Mouse (Mus musculus) hindbrain, postnatal 0 days (tissue): Measurements from ENCODE around the gene Olfr201. TPM values are rescaled to one million over a fixed set of nuclear protein-coding genes. Genes with fewer than 3 reads are reported as not detected.
"Not testable (repeated sequence)": the region's sequence is repeated elsewhere in the genome, so short reads cannot be mapped to it uniquely, and the experiment has no call there.

Source experiments
- ATAC-seq: fragments of 200-750 bp; cut with Nextera tagmentation; 2 replicates; pipeline ENCODE4 v1.8.0; 2017; ENCODE audit warnings: mild to moderate bottlenecking, moderate TSS enrichment, moderate library complexity
- DNase-seq: peaks from one replicate; pipeline ENCODE4 v3.0.0-alpha.2; 2015; ENCODE audit warnings: low spot score
- H3K27ac ChIP-seq: fragments of 300-500 bp; sonication (generic); 2 replicates; pipeline ENCODE4 v1.5.1; 2014; ENCODE audit warnings: mild to moderate bottlenecking
- H3K27me3 ChIP-seq: fragments of 300-500 bp; sonication (generic); 2 replicates; pipeline ENCODE4 v1.6.1; 2014; ENCODE audit warnings: low read length, mixed read lengths; ENCODE audit not compliant: insufficient read depth
- H3K36me3 ChIP-seq: fragments of 300-500 bp; sonication (generic); 2 replicates; pipeline ENCODE4 v1.6.1; 2014; ENCODE audit warnings: low read length, mixed read lengths; ENCODE audit not compliant: insufficient read depth
- H3K4me1 ChIP-seq: fragments of 300-500 bp; sonication (generic); 2 replicates; pipeline ENCODE4 v1.6.1; 2014; ENCODE audit warnings: antibody characterized with exemption, low read length, mixed read lengths; ENCODE audit not compliant: insufficient read depth
- H3K4me2 ChIP-seq: fragments of 300-500 bp; sonication (generic); 2 replicates; pipeline ENCODE4 v1.6.1; 2014; ENCODE audit warnings: low read depth, mild to moderate bottlenecking, low read length, moderate library complexity, mixed read lengths
- H3K4me3 ChIP-seq: fragments of 300-500 bp; sonication (generic); 2 replicates; pipeline ENCODE4 v1.5.1; 2014; ENCODE audit warnings: low read length
- H3K9ac ChIP-seq: fragments of 300-500 bp; sonication (generic); replicated peaks from 2 replicates; pipeline ENCODE4 v1.6.1; 2014; ENCODE audit warnings: mild to moderate bottlenecking, low read length, moderate library complexity, mixed read lengths
- H3K9me3 ChIP-seq: fragments of 300-500 bp; sonication (generic); 2 replicates; pipeline ENCODE4 v1.6.1; 2016; ENCODE audit warnings: low read length, mixed read lengths
- CTCF ChIP-seq: IDR thresholded peaks from 2 replicates; pipeline ENCODE4 v1.5.1; 2016; ENCODE audit warnings: antibody characterized with exemption, control low read depth, low read depth
- WGBS: fragments of 180-500 bp; shearing (Covaris S2); extraction: QIAGEN DNeasy Blood & Tissue Kit; methylation state at CpG from one replicate; pipeline ENCODE4 v1.1.7; 2014; 5-methylcytosine and 5-hydroxymethylcytosine counted together
- polyA plus RNA-seq: library from polyadenylated mRNA; unstranded; fragments of >200 nt; fragmentation: Nextera tagmentation; extraction: Ambion mirVana; gene quantifications from 2 replicates; pipeline ENCODE4 v1.2.1, GENCODE M21; 2015
- total RNA-seq: library from RNA; depleted of rRNA; stranded (reverse); fragments of >200 nt; gene quantifications from 2 replicates; pipeline ENCODE4 v1.2.3, GENCODE M21; 2014; rRNA removed

Olfr201 gene
- total and polyA plus RNA-seq, 2 experiments from 2014 or later = not detected

DNA sequence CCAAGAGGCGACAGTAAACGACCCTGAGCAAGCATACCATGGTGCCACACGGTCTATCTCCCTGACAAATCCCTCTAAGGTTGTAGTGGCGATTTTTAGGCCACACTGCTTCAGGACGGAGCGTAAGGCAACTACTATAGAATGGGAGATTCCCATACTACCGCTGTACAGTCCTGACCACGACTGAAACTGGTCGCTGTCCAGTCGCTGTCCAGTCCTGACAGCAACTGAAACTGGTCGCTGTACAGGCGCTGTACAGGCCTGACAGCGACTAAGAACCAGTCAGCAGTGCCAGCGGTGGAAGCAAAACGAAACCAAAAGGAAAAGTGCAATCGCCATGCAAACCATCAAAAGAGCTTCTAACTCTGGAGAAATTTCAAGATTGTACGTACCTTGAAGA is 22.7 kb downstream of the Olfr201 start:
- no peak for TF ChIP-seq CTCF

DNA sequence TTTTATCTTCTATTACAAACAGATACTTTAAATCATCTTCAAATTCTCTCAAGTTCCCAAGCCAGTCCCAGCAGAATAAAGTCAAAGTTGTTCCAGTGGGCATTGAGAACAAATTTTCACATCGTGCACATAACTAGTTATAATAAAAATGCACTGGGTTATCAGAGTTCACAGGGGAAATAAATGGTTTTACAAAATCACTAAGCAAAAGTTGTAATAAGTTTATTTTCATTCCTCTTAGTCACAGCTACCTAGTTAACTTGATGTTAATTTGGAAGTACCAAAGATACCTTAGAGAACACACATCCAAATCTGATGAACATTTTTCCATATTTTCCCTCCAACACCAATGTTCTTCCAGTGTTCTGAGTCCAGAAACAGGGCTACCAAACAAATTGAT is 52.8 kb downstream of the Olfr201 start, which contains the start of gene Olfr199:
Olfr199 (minus strand) TSS at position 101 of the 400 bp plus-strand sequence.
- WGBS = 84% methylated on average over 1 of the region's 1 CpGs
- H3K27me3 ChIP-seq, H3K36me3 ChIP-seq: not testable (repeated sequence)

More for the DNA sequence above, 22.7 kb downstream of the Olfr201 start:
- H3K36me3 ChIP-seq = no peaks in the 10 kb centered on the region
- no peaks in the 10 kb centered on the region for H3K9me3 ChIP-seq
- DNase-seq (no peak), ATAC-seq (no peak)
- H3K27ac ChIP-seq = no peak overlapping the region
- no peak overlapping the region for H3K4me3 ChIP-seq
- H3K9ac ChIP-seq = no peak overlapping the region
- no peak overlapping the region for H3K4me2 ChIP-seq
- H3K27me3 ChIP-seq = no peaks in the 10 kb centered on the region
- WGBS = 89% methylated on average over 17 of the region's 17 CpGs
- no peaks in the 10 kb centered on the region for H3K4me1 ChIP-seq

DNA sequence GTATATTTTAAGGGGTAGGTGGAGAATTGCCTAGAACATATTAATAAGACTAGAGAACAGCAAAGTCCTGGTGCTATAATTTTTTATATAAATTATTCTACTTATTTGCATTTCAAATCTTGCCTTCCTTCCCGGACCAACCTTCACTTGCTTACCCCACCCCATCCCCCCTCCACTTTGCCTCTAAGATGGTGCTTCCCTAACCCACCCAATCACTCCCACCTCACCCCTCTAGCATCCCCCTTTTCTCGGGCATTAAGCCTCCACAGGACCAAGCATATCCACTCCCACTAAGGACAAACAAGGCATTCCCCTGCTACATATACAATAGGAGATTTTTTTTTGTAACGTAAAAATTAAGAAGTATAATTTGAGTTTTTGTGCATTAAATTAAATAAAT is 54.6 kb downstream of the Olfr201 start:
- not testable (repeated sequence) for H3K4me3 ChIP-seq, ATAC-seq, H3K4me2 ChIP-seq, DNase-seq, H3K9me3 ChIP-seq, H3K9ac ChIP-seq, H3K36me3 ChIP-seq, H3K27ac ChIP-seq, H3K27me3 ChIP-seq, H3K4me1 ChIP-seq
- 81% methylated on average over 3 of the region's 3 CpGs for WGBS

More for the DNA sequence above, 52.8 kb downstream of the Olfr201 start, which contains the start of gene Olfr199:
- H3K9ac ChIP-seq, H3K4me2 ChIP-seq, H3K9me3 ChIP-seq, H3K4me3 ChIP-seq, H3K4me1 ChIP-seq, H3K27ac ChIP-seq, ATAC-seq, DNase-seq: not testable (repeated sequence)

Other genes with a start within 250 kb of the Olfr201 start
- not detected in 2 replicates for gene Olfr186, start 242.3 kb downstream of the Olfr201 start, total RNA-seq
- not detected in 2 replicates for gene Olfr186, start 242.3 kb downstream of the Olfr201 start, polyA plus RNA-seq
- not detected in 2 replicates for gene Olfr187, start 232.9 kb downstream of the Olfr201 start, total RNA-seq
- not detected in 2 replicates for gene Olfr187, start 232.9 kb downstream of the Olfr201 start, polyA plus RNA-seq
- not detected in 2 replicates for gene Olfr190, start 194.6 kb downstream of the Olfr201 start, total RNA-seq
- not detected in 2 replicates for gene Olfr190, start 194.6 kb downstream of the Olfr201 start, polyA plus RNA-seq
- not detected in 2 replicates for gene Olfr191, start 182.8 kb downstream of the Olfr201 start, total RNA-seq
- not detected in 2 replicates for gene Olfr191, start 182.8 kb downstream of the Olfr201 start, polyA plus RNA-seq
- not detected in 2 replicates for gene Olfr193, start 160.8 kb downstream of the Olfr201 start, total RNA-seq
- gene Olfr193, start 160.8 kb downstream of the Olfr201 start, polyA plus RNA-seq = not detected in 2 replicates
- gene Olfr194, start 151.6 kb downstream of the Olfr201 start, total RNA-seq = not detected in 2 replicates
- not detected in 2 replicates for gene Olfr194, start 151.6 kb downstream of the Olfr201 start, polyA plus RNA-seq
- not detected in 2 replicates for gene Olfr195, start 125.6 kb downstream of the Olfr201 start, total RNA-seq
- gene Olfr195, start 125.6 kb downstream of the Olfr201 start, polyA plus RNA-seq = not detected in 2 replicates
- not detected in 2 replicates for gene Olfr196, start 102.2 kb downstream of the Olfr201 start, total RNA-seq
- not detected in 2 replicates for gene Olfr196, start 102.2 kb downstream of the Olfr201 start, polyA plus RNA-seq
- not detected in 2 replicates for gene Olfr198, start 69.1 kb downstream of the Olfr201 start, total RNA-seq
- not detected in 2 replicates for gene Olfr198, start 69.1 kb downstream of the Olfr201 start, polyA plus RNA-seq
- not detected in 2 replicates for gene Olfr199, start 52.9 kb downstream of the Olfr201 start, total RNA-seq
- not detected in 2 replicates for gene Olfr199, start 52.9 kb downstream of the Olfr201 start, polyA plus RNA-seq
- gene Olfr202, start 14.2 kb upstream of the Olfr201 start, total RNA-seq = not detected in 2 replicates
- gene Olfr202, start 14.2 kb upstream of the Olfr201 start, polyA plus RNA-seq = not detected in 2 replicates
- not detected in 2 replicates for gene Olfr203, start 26.2 kb upstream of the Olfr201 start, total RNA-seq
- not detected in 2 replicates for gene Olfr203, start 26.2 kb upstream of the Olfr201 start, polyA plus RNA-seq
- gene Olfr204, start 45.6 kb upstream of the Olfr201 start, total RNA-seq = not detected in 2 replicates
- not detected in 2 replicates for gene Olfr204, start 45.6 kb upstream of the Olfr201 start, polyA plus RNA-seq
- not detected in 2 replicates for gene Olfr205, start 58.5 kb upstream of the Olfr201 start, total RNA-seq
- not detected in 2 replicates for gene Olfr205, start 58.5 kb upstream of the Olfr201 start, polyA plus RNA-seq
- gene Olfr206, start 76.6 kb upstream of the Olfr201 start, total RNA-seq = not detected in 2 replicates
- not detected in 2 replicates for gene Olfr206, start 76.6 kb upstream of the Olfr201 start, polyA plus RNA-seq
- not detected in 2 replicates for gene Olfr209, start 91.4 kb upstream of the Olfr201 start, total RNA-seq
- gene Olfr209, start 91.4 kb upstream of the Olfr201 start, polyA plus RNA-seq = not detected in 2 replicates
- gene Gabrr3, start 134.7 kb upstream of the Olfr201 start, total RNA-seq = not detected in 2 replicates
- 0.03 TPM in 1 of 2 replicates, not detected in the other for gene Gabrr3, start 134.7 kb upstream of the Olfr201 start, polyA plus RNA-seq
- 5.4 and 8.1 TPM in 2 replicates for gene Riox2, start 199.1 kb upstream of the Olfr201 start, total RNA-seq
- gene Riox2, start 199.1 kb upstream of the Olfr201 start, polyA plus RNA-seq = 11.1 and 13.1 TPM in 2 replicates